In the genomic region with DNA sequence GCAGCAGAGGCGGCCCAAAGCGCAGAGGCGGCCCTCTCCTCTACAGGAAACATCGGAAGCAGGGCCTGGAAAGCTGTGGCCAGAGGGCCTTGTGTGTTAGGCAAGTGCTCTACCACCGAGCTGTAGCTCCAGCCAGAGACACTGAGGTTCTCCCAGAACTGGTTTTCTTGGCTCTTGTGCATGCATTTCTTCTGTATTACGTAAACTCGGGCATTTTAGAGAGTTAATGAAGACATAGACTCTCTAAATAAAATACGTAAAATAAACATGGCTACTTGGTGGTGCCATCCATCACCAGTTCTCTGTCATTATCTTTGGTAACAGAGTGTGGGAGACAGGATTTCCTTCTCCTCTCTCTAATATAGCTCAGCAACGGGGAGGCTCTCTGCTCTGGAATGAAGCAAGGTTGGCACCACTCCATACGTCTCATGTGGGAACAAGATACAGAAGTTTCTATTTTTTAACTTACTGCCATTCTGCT, we compare ENCODE assay signal across 9 mouse cellular contexts. TPM values are rescaled to one million over a fixed set of nuclear protein-coding genes. Genes with fewer than 3 reads are reported as not detected.
DNase-seq lines count a peak whose midpoint lies in the region; ATAC-seq lines count a peak whose summit lies in the region.
"Had no signal": no experiment of that assay in that cellular context is flagged by ENCODE, and none has a peak within 500 bp of the region (broad histone marks: within the 10 kb centered on the region; RNA-seq: fewer than 3 reads in every experiment).

No protein-coding gene starts in this region.

- DNase-seq in layer of hippocampus, adult 9-11 months, result peak; percentile 20
- no peak for DNase-seq in layer of hippocampus, postnatal 36 days
- peak; percentile 75 for DNase-seq in gonadal fat pad, adult 2 months (ENCODE audit: low read depth)
- DNase-seq in kidney, postnatal 25 days, result peak; percentile 52 to 59
- DNase-seq in ovary, postnatal 36 days (ENCODE audit: low spot score), result peak; percentile 13
- no peak for DNase-seq in embryo, embryonic 10.5 days (ENCODE audit: low spot score)

- H3K27ac ChIP-seq in hindbrain, embryonic 16.5 days (ENCODE audit: low read depth, low read length), result no peak overlapping the region

- WGBS in hindbrain, embryonic 16.5 days, result 72% methylated on average over 10 of the region's 10 CpGs

- no peaks in the 10 kb centered on the region for H3K9me3 ChIP-seq in hindbrain, embryonic 16.5 days (ENCODE audit: control insufficient read depth, low read length)
- H3K9me3 ChIP-seq: G1E had no signal

- no peaks in the 10 kb centered on the region for H3K36me3 ChIP-seq in hindbrain, embryonic 16.5 days (ENCODE audit: control insufficient read depth, insufficient read depth, low read length)
- H3K36me3 ChIP-seq: G1E had no signal

- no peak for ATAC-seq in erythroid progenitor cell, adult 5-6 weeks (replicated peaks; ENCODE audit: low FRiP score, poor library complexity, severe bottlenecking)
- no peak for ATAC-seq in hindbrain, embryonic 16.5 days

- no peaks in the 10 kb centered on the region for H3K27me3 ChIP-seq in hindbrain, embryonic 16.5 days (replicated peaks; ENCODE audit: control insufficient read depth, insufficient read depth, low read length)

- no peaks in the 10 kb centered on the region for H3K4me1 ChIP-seq in hindbrain, embryonic 16.5 days (ENCODE audit: control insufficient read depth, insufficient read depth, low read depth, low read length)

- no peak overlapping the region for H3K9ac ChIP-seq in hindbrain, embryonic 16.5 days (ENCODE audit: low read depth, low read length)

- no peak overlapping the region for H3K4me3 ChIP-seq in hindbrain, embryonic 16.5 days (ENCODE audit: low read length)

- H3K4me2 ChIP-seq in hindbrain, embryonic 16.5 days (ENCODE audit: low read length), result no peak overlapping the region

RNA-seq across cellular contexts. Expression of a gene that starts 46.3 kb away (rescaled TPM):
- total RNA-seq in layer of hippocampus, postnatal 36 days (2021), result 1 to 10 TPM; 1.2 to 1.9 TPM
- polyA plus RNA-seq in gonadal fat pad, adult 2 months (2012; rRNA removed), result 0.32 and 0.50 TPM in 2 replicates
- total RNA-seq in erythroid progenitor cell, adult 5-6 weeks (2015; ENCODE audit: low replicate concordance), result not detected in 2 replicates
- total RNA-seq in erythroid progenitor cell, adult 5-6 weeks (2017; ENCODE audit: low replicate concordance), result 0.51 TPM in 1 of 2 replicates, not detected in the other
- 1.8 and 2.3 TPM in 2 replicates for polyA plus RNA-seq in hindbrain, embryonic 16.5 days (2015; fragmentation: Nextera tagmentation; extraction: Ambion mirVana)
- total RNA-seq: G1E had no signal
- polyA plus RNA-seq: G1E had no signal

RNA-seq across cellular contexts. Expression of a gene that starts 54.6 kb away (rescaled TPM):
- total RNA-seq in layer of hippocampus, postnatal 36 days (2021), result not detected
- polyA plus RNA-seq in gonadal fat pad, adult 2 months (2012; rRNA removed), result not detected in 2 replicates
- 14.3 TPM in 1 of 2 replicates, not detected in the other for total RNA-seq in erythroid progenitor cell, adult 5-6 weeks (2015; ENCODE audit: low replicate concordance)
- total RNA-seq in erythroid progenitor cell, adult 5-6 weeks (2017; ENCODE audit: low replicate concordance), result 5.5 TPM in 1 of 2 replicates, not detected in the other
- not detected in 2 replicates for polyA plus RNA-seq in hindbrain, embryonic 16.5 days (2015; fragmentation: Nextera tagmentation; extraction: Ambion mirVana)
- total RNA-seq: G1E had no signal
- polyA plus RNA-seq: G1E had no signal

Comparison
In these comparisons a context has a peak if more than half of its experiments do, and no peak if none do; other contexts are left out.
1. DNase-seq: peak in layer of hippocampus, adult 9-11 months (single experiment), gonadal fat pad, adult 2 months (single experiment), kidney, postnatal 25 days (2 of 2) and ovary, postnatal 36 days (single experiment); none in layer of hippocampus, postnatal 36 days (0 of 2) and embryo, embryonic 10.5 days (single experiment).